Mouse (Mus musculus) limb, embryonic 11.5 days (tissue): ENCODE measurements around the gene Usp2. TPM values are rescaled to one million over a fixed set of nuclear protein-coding genes. Genes with fewer than 3 reads are reported as not detected.

Experiments used
- ATAC-seq: fragments of 200-750 bp; cut with Nextera tagmentation; 2 replicates; pipeline ENCODE4 v1.8.0; 2017; ENCODE audit warnings: low read depth; ENCODE audit not compliant: insufficient number of reproducible peaks, low FRiP score, low TSS enrichment
- DNase-seq: peaks from one replicate; pipeline ENCODE4 v3.0.0-alpha.2; 2015; ENCODE audit warnings: low spot score
- H3K27ac ChIP-seq: fragments of 300-500 bp; sonication (generic); replicated peaks from 2 replicates; pipeline ENCODE4 v1.5.1; 2014; ENCODE audit warnings: low read depth, mild to moderate bottlenecking, low read length
- H3K27me3 ChIP-seq: fragments of 300-500 bp; sonication (generic); 2 replicates; pipeline ENCODE4 v1.6.1; 2014; ENCODE audit warnings: mild to moderate bottlenecking, low read length, mixed read lengths; ENCODE audit not compliant: control insufficient read depth, insufficient read depth
- H3K36me3 ChIP-seq: fragments of 300-500 bp; sonication (generic); 2 replicates; pipeline ENCODE4 v1.6.1; 2014; ENCODE audit warnings: mild to moderate bottlenecking, low read length, moderate library complexity, mixed read lengths; ENCODE audit not compliant: control insufficient read depth, insufficient read depth
- H3K4me1 ChIP-seq: fragments of 300-500 bp; sonication (generic); 2 replicates; pipeline ENCODE4 v1.6.1; 2014; ENCODE audit warnings: low read length, mixed read lengths; ENCODE audit not compliant: control insufficient read depth, insufficient read depth
- H3K4me2 ChIP-seq: fragments of 300-500 bp; sonication (generic); 2 replicates; pipeline ENCODE4 v1.6.1; 2014; ENCODE audit warnings: low read depth, mild to moderate bottlenecking, moderate library complexity; ENCODE audit not compliant: severe bottlenecking
- H3K4me3 ChIP-seq: fragments of 300-500 bp; sonication (generic); 2 replicates; pipeline ENCODE4 v1.5.1; 2014; ENCODE audit warnings: low read depth, low read length
- H3K9ac ChIP-seq: fragments of 300-500 bp; sonication (generic); 2 replicates; pipeline ENCODE4 v1.6.1; 2014; ENCODE audit warnings: mild to moderate bottlenecking, low read length
- H3K9me3 ChIP-seq: fragments of 300-500 bp; sonication (generic); 2 replicates; pipeline ENCODE4 v1.6.1; 2016; ENCODE audit warnings: low read length; ENCODE audit not compliant: control insufficient read depth
- WGBS: fragments of 180-500 bp; shearing (Covaris S2); extraction: QIAGEN DNeasy Blood & Tissue Kit; methylation state at CpG from one replicate; pipeline ENCODE4 v1.1.7; 2014; 5-methylcytosine and 5-hydroxymethylcytosine counted together
- polyA plus RNA-seq: library from polyadenylated mRNA; unstranded; fragments of >200 nt; fragmentation: Nextera tagmentation; extraction: Ambion mirVana; gene quantifications from 2 replicates; pipeline ENCODE4 v1.2.1, GENCODE M21; 2014

The Usp2 gene
- polyA plus RNA-seq, 1 experiment from 2014 or later = 8.7 TPM

DNA sequence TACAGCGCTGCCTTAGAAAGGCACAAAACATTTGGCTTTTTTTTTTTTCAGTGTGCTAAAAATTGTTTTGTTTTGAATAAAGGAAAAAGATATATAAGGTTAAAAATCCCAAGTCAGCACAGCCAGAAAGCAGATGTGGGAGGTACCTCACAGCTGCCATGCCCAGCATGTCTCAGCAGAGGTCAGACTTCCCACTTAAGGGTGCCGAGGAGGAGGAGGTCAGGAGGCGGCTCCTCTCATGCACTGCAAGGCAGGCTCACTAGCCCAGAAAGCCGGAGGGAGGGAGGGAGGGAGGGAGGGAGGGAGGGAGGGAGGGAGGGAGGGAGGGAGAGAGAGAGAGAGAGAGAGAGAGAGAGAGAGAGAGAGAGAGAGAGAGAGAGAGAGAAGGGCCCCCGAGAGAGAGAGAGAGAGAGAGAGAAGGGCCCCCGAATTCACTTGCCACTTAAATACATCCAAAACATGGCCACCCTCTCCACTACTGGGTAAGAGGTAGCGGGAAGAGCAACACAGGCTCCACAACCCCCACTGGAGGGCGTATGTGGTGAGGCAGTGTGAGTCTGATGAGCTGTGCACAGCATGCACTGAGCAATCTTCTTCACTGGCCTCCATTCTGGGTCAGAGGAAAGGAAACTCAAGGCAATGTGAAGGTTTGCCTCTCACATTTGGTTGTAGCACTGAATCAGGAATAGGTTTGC lies 77.3 kb downstream of the Usp2 start:
- Histone ChIP-seq H3K27ac (no peak overlapping the region), H3K9me3 (no peaks in the 10 kb centered on the region), H3K4me1 (no peaks in the 10 kb centered on the region), H3K36me3 (peaks cover 3% of the 10 kb centered on the region; the same call in 1 of the 2 replicates), H3K4me3 (no peak overlapping the region), H3K4me2 (no peak overlapping the region), H3K9ac (no peak overlapping the region), H3K27me3 (no peaks in the 10 kb centered on the region)
- ATAC-seq = no peak
- DNase-seq = no peak
- WGBS = 33% methylated on average over 7 of the region's 8 CpGs

GRCm38 (mm10) chr9:44144718-44145060 lies 77.9 kb downstream of the Usp2 start:
- Histone ChIP-seq H3K9ac (no peak overlapping the region), H3K27me3 (no peaks in the 10 kb centered on the region), H3K4me1 (no peaks in the 10 kb centered on the region), H3K4me3 (no peak overlapping the region), H3K9me3 (no peaks in the 10 kb centered on the region), H3K36me3 (peaks cover 5% of the 10 kb centered on the region; the same call in 1 of the 2 replicates), H3K4me2 (no peak overlapping the region), H3K27ac (no peak overlapping the region)
- no peak for DNase-seq
- ATAC-seq = no peak

Other genes starting within 250 kb of the Usp2 start
- 0.34 and 0.52 TPM in 2 replicates for gene Thy1, start 23.6 kb upstream of the Usp2 start, polyA plus RNA-seq
- 0.13 TPM in 1 of 2 replicates, not detected in the other for gene Mfrp, start 34.7 kb downstream of the Usp2 start, polyA plus RNA-seq
- gene C1qtnf5, start 40.2 kb downstream of the Usp2 start, polyA plus RNA-seq = 0.40 and 0.45 TPM in 2 replicates
- 0.10 TPM in 1 of 2 replicates, not detected in the other for gene Gm49380, start 46.5 kb downstream of the Usp2 start, polyA plus RNA-seq
- gene Rnf26, start 46.5 kb downstream of the Usp2 start, polyA plus RNA-seq = 76.6 and 77.3 TPM in 2 replicates
- gene Mcam, start 67.4 kb downstream of the Usp2 start, polyA plus RNA-seq = 12.7 and 13.4 TPM in 2 replicates
- 19.2 and 21.7 TPM in 2 replicates for gene Cbl, start 167.0 kb downstream of the Usp2 start, polyA plus RNA-seq
- gene Ccdc153, start 173.7 kb downstream of the Usp2 start, polyA plus RNA-seq = not detected in 2 replicates
- gene Pdzd3, start 184.4 kb downstream of the Usp2 start, polyA plus RNA-seq = 0.08 TPM in 1 of 2 replicates, not detected in the other
- 2.7 and 3.0 TPM in 2 replicates for gene Nlrx1, start 201.6 kb downstream of the Usp2 start, polyA plus RNA-seq
- 3.4 and 3.7 TPM in 2 replicates for gene Abcg4, start 221.6 kb downstream of the Usp2 start, polyA plus RNA-seq
- gene Hinfp, start 238.7 kb downstream of the Usp2 start, polyA plus RNA-seq = 19.5 and 28.4 TPM in 2 replicates